Mouse (Mus musculus) midbrain, embryonic 12.5 days (tissue): ENCODE results near the gene Lrrc36. TPM values are rescaled to one million over a fixed set of nuclear protein-coding genes. Genes with fewer than 3 reads are reported as not detected.

Experiments
- ATAC-seq: fragments of 200-750 bp; cut with Nextera tagmentation; 2 replicates; pipeline ENCODE4 v1.8.0; 2017; ENCODE audit warnings: low read depth, moderate TSS enrichment, moderate library complexity; ENCODE audit not compliant: low FRiP score
- H3K27ac ChIP-seq: fragments of 300-500 bp; sonication (generic); replicated peaks from 2 replicates; pipeline ENCODE4 v1.5.1; 2016; ENCODE audit warnings: mild to moderate bottlenecking
- H3K27me3 ChIP-seq: fragments of 300-500 bp; sonication (generic); 2 replicates; pipeline ENCODE4 v1.6.1; 2016; ENCODE audit warnings: mild to moderate bottlenecking
- H3K36me3 ChIP-seq: fragments of 300-500 bp; sonication (generic); 2 replicates; pipeline ENCODE4 v1.6.1; 2016
- H3K4me1 ChIP-seq: fragments of 300-500 bp; sonication (generic); 2 replicates; pipeline ENCODE4 v1.6.1; 2016
- H3K4me2 ChIP-seq: fragments of 300-500 bp; sonication (generic); replicated peaks from 2 replicates; pipeline ENCODE4 v1.6.1; 2016; ENCODE audit warnings: mild to moderate bottlenecking, moderate library complexity
- H3K4me3 ChIP-seq: fragments of 300-500 bp; sonication (generic); 2 replicates; pipeline ENCODE4 v1.5.1; 2016; ENCODE audit warnings: mild to moderate bottlenecking
- H3K9ac ChIP-seq: fragments of 300-500 bp; sonication (generic); replicated peaks from 2 replicates; pipeline ENCODE4 v1.6.1; 2016; ENCODE audit warnings: mild to moderate bottlenecking, moderate library complexity
- H3K9me3 ChIP-seq: fragments of 300-500 bp; sonication (generic); 2 replicates; pipeline ENCODE4 v1.6.1; 2016; ENCODE audit warnings: mild to moderate bottlenecking
- WGBS: fragments of 180-500 bp; shearing (Covaris S2); methylation state at CpG from one replicate; pipeline ENCODE4 v1.1.7; 2016; 5-methylcytosine and 5-hydroxymethylcytosine counted together
- polyA plus RNA-seq: library from polyadenylated mRNA; unstranded; fragments of >200 nt; fragmentation: Nextera tagmentation; extraction: Ambion mirVana; gene quantifications from 2 replicates; pipeline ENCODE4 v1.2.1, GENCODE M21; 2016

Lrrc36 gene
- polyA plus RNA-seq, 1 experiment from 2014 or later, result 3.4 TPM

DNA sequence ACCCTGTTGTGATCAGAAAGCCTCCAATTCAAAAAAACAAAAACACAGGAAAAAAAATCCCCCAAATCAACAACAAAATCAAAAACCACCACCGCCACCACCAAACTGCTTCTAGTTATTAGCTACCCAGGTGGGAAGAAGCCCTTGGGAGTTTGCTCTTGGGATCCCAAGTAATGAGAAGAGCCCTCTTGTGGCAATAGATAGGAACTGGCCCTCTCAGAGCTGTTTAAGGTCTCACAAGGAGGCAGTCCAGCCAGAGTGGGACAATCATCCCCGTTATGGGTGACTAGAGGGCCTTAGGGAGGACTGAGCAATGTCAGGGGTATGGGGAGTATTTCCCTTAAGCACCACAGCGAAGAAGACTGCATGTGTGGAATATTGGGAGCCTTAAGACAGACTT, 15.6 kb upstream of the Lrrc36 start:
- ATAC-seq, result no peak
- H3K27ac ChIP-seq, result no peak overlapping the region
- H3K4me3 ChIP-seq, result no peak overlapping the region
- no peak overlapping the region for H3K4me2 ChIP-seq
- WGBS, result 31% methylated on average over 3 of the region's 3 CpGs
- no peaks in the 10 kb centered on the region for H3K9me3 ChIP-seq
- no peaks in the 10 kb centered on the region for H3K36me3 ChIP-seq
- no peak overlapping the region for H3K9ac ChIP-seq
- H3K4me1 ChIP-seq, result no peaks in the 10 kb centered on the region; the same call in 1 of the 2 replicates
- peaks cover 10% of the 10 kb centered on the region; the same call in 1 of the 2 replicates for H3K27me3 ChIP-seq

DNA sequence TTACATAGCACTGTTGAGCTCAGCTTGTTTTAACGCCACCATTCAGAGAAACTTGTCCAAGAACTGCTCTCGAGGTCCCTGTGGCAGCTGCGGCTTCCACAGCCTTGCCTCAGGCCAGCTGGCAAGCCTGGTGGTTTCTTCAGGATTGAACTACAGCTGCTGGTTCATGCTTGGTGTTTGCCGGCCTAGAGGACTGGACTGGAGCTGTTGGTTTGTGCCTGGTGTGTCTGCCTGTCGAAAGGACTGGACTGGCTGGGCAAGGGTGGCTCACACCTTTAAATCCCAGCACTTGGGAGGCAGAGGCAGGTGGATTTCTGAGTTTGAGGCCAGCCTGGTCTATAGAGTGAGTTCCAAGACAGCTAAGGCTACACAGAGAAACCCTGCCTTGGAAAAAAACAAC, 13.4 kb upstream of the Lrrc36 start:
- 87% methylated on average over 5 of the region's 5 CpGs for WGBS

DNA sequence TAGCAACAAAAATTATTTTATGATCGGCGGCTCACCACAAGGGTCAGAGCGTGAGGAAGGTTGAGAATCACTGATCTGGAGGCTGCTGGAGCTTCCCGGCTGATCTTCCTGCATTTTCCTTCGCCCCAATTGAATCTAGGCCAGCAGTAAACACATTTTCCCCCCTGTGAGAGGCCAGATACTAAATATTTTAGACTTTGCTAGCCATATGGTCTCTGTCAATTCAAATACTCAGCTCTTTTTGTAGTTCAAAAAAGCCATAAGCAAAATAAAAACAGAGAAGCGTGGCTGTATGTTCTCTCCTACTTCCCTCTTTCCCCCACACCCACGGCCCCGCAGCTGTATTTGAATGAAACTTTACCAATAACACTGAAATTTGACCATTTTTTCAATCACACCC, 9.9 kb upstream of the Lrrc36 start:
- no peak overlapping the region for H3K4me3 ChIP-seq
- 92% methylated on average over 8 of the region's 8 CpGs for WGBS
- H3K27me3 ChIP-seq, result 0 out of 2 replicates have a peak, but pooled peaks cover 5% of the 10 kb centered on the region
- no peaks in the 10 kb centered on the region for H3K36me3 ChIP-seq
- no peaks in the 10 kb centered on the region for H3K9me3 ChIP-seq
- ATAC-seq, result no peak
- H3K4me2 ChIP-seq, result no peak overlapping the region
- H3K4me1 ChIP-seq, result no peaks in the 10 kb centered on the region; the same call in 1 of the 2 replicates
- H3K27ac ChIP-seq, result no peak overlapping the region
- no peak overlapping the region for H3K9ac ChIP-seq

More for the DNA sequence above, 13.4 kb upstream of the Lrrc36 start:
- Histone ChIP-seq H3K36me3 (no peaks in the 10 kb centered on the region), H3K4me3 (no peak overlapping the region), H3K4me1 (no peaks in the 10 kb centered on the region; the same call in 1 of the 2 replicates), H3K9me3 (no peaks in the 10 kb centered on the region), H3K27ac (no peak overlapping the region), H3K9ac (no peak overlapping the region), H3K4me2 (no peak overlapping the region), H3K27me3 (peaks cover 10% of the 10 kb centered on the region; the same call in 1 of the 2 replicates)
- no peak for ATAC-seq

DNA sequence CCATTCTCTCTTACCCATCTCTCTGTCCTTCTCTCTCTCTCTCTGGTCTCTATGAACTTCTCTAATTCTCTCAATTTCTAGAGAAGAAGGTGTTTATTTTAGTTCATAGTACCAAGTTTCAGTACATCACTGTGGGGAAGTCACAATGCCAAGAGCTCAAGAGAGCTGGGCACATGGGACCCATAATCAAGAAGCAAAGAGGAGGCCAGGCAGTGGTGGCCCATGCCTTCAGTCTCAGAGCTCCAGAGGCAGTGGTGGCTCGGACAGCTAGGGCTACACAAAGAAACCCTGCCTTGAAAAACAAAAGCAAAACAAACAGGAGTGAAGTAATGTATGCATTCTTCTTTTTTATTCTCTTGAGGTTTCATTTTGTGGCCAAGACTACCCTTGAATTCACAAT, 8.9 kb upstream of the Lrrc36 start:
- ATAC-seq, result no peak
- H3K27ac ChIP-seq, result no peak overlapping the region
- no peaks in the 10 kb centered on the region for H3K9me3 ChIP-seq
- H3K4me3 ChIP-seq, result no peak overlapping the region
- 0 out of 2 replicates have a peak, but pooled peaks cover 5% of the 10 kb centered on the region for H3K27me3 ChIP-seq
- WGBS, result 68% methylated on average over 1 of the region's 1 CpGs
- no peaks in the 10 kb centered on the region for H3K36me3 ChIP-seq
- no peak overlapping the region for H3K4me2 ChIP-seq
- H3K9ac ChIP-seq, result no peak overlapping the region
- H3K4me1 ChIP-seq, result no peaks in the 10 kb centered on the region; the same call in 1 of the 2 replicates

DNA sequence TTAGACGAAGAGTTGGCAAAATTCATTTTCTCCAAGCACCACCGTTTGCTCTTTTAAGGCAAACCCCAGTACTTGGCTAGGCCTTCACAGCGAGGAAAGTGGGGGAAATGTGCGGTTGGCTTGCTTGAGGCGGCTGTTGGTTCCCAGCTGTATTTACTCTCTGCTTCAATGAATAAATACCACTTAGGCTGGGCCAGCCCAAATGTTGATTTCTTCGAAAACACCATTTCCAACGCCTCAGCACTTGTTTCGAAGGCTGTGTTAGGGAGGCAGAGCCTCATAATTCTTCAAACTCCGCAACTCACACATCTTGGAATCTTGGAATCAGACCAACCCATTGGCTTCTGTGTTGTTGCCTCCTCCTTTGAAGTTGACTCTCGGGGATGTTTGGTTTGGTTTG, 7.0 kb upstream of the Lrrc36 start:
- Histone ChIP-seq H3K27me3 (0 out of 2 replicates have a peak, but pooled peaks cover 5% of the 10 kb centered on the region), H3K9me3 (no peaks in the 10 kb centered on the region), H3K36me3 (no peaks in the 10 kb centered on the region), H3K4me3 (no peak overlapping the region), H3K9ac (no peak overlapping the region), H3K27ac (no peak overlapping the region), H3K4me1 (no peaks in the 10 kb centered on the region; the same call in 1 of the 2 replicates), H3K4me2 (no peak overlapping the region)
- WGBS, result 76% methylated on average over 10 of the region's 10 CpGs
- ATAC-seq, result no peak

DNA sequence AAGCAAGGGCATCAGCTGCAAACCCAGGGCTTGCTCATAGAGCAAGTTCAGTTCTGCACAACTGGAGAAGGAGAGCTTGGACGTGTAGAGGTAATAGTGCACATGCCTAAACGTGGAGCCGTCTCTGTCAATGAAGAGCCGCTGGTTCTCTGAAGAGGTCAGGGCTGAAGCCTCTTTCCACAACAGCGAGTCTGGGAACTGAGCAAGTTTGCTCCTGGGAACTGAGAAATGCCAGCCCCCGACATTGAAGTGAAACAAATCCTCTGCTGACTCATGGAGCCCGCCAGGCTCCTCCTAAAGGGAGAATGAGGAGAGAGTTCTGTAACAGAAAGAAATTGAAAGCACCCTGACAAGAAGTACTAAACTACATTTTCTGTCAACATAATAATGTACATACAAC, 5.0 kb upstream of the Lrrc36 start:
- no peak overlapping the region for H3K27ac ChIP-seq
- no peak overlapping the region for H3K9ac ChIP-seq
- H3K4me3 ChIP-seq, result no peak overlapping the region
- H3K9me3 ChIP-seq, result no peaks in the 10 kb centered on the region
- no peak for ATAC-seq
- no peak overlapping the region for H3K4me2 ChIP-seq
- WGBS, result 70% methylated on average over 7 of the region's 7 CpGs
- H3K4me1 ChIP-seq, result peaks cover 2% of the 10 kb centered on the region; the same call in 1 of the 2 replicates
- no peaks in the 10 kb centered on the region for H3K36me3 ChIP-seq
- peaks cover 8% of the 10 kb centered on the region for H3K27me3 ChIP-seq

DNA sequence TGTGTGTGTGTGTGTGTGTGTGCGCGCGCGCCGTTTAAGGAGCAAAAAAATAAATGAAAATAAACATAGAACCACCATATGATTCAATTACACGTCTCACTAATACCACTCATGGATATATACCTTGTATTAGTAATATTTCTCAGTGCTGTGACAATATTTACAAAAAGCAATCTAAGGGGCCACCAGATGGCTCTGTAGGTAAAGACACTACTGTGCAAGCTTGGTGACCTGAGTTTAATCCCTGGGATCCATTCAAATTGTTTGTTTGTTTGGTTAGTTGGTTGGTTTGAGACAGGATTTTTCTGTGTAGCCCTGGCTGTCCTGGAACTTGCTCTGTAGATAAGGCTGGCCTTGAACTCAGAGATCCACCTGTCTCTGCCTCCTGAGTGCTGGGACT, 3.4 kb upstream of the Lrrc36 start:
- ATAC-seq, result no peak
- Histone ChIP-seq H3K36me3 (no peaks in the 10 kb centered on the region), H3K9ac (no peak overlapping the region), H3K4me1 (peaks cover 7% of the 10 kb centered on the region; the same call in 1 of the 2 replicates), H3K27ac (no peak overlapping the region), H3K27me3 (peaks cover 18% of the 10 kb centered on the region), H3K4me2 (no peak overlapping the region), H3K9me3 (no peaks in the 10 kb centered on the region), H3K4me3 (no peak overlapping the region)
- 96% methylated on average over 6 of the region's 6 CpGs for WGBS

DNA sequence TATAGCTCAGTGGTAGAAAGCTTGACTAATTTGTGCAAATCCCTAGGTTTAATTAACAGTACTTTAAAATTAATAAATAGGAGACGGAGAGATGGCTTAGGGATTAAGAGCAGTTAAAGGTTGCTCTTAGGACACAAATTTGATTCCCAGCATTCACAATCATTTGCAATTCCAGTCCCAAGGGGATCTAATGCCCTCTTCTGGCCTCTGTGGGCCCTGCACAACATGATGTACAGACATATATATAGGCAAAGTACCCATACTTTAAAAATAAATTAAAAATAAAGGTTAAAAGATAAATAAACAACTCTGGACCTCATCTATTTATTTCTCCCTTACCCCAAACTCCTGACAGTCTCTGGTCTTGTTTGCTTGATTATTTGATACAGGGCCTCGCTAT, 5.6 kb downstream of the Lrrc36 start:
- H3K27me3 ChIP-seq, result peaks cover 4% of the 10 kb centered on the region
- H3K4me1 ChIP-seq, result no peaks in the 10 kb centered on the region
- H3K9me3 ChIP-seq, result no peaks in the 10 kb centered on the region
- no peaks in the 10 kb centered on the region for H3K36me3 ChIP-seq
- H3K4me2 ChIP-seq, result no peak overlapping the region
- H3K4me3 ChIP-seq, result no peak overlapping the region
- no peak overlapping the region for H3K27ac ChIP-seq
- 71% methylated on average over 2 of the region's 2 CpGs for WGBS
- ATAC-seq, result no peak
- no peak overlapping the region for H3K9ac ChIP-seq

DNA sequence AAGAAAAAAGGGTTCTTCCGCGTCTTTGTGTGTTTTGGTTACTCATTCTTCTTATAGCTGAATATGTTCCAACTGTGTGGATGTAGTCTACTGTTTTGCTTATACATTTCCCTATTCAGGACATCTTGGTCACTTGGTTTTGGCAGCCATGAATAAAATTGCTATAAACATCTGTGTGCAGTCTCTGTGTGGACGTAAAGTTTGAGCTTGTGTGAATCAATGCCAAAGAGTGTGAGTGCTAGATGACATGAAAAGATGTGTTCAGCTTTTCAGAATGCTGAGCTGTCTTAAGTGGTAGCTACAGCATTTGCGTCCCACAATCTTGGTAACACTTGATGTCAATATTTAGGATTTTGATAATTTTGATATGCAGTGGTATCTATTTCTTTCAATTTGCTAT, 6.4 kb downstream of the Lrrc36 start:
- Histone ChIP-seq H3K9me3 (no peaks in the 10 kb centered on the region), H3K9ac (no peak overlapping the region), H3K4me1 (no peaks in the 10 kb centered on the region), H3K4me2 (no peak overlapping the region), H3K36me3 (no peaks in the 10 kb centered on the region), H3K27me3 (no peaks in the 10 kb centered on the region), H3K27ac (no peak overlapping the region), H3K4me3 (no peak overlapping the region)
- 93% methylated on average over 4 of the region's 4 CpGs for WGBS
- ATAC-seq, result no peak

DNA sequence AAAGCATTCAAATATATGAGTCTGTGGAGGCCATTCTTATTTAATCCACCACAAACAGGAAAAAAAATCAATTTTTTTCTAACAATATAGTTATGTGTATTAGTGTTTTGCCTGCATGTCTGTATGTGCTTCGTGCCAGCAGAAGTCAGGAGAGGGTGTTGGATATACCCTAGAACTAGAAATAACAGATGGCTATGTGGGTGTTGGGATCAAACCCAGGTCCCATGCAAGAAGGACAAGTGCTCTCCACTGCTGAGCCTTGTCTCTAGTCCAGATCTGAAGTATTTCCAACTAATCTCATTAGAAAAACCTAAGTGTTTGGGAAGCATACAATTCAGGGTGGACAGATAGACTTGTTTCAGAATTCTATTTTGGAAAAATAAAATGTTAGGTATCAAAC, 8.6 kb downstream of the Lrrc36 start:
- ATAC-seq, result no peak
- H3K9me3 ChIP-seq, result no peaks in the 10 kb centered on the region
- WGBS, result 82% methylated on average over 1 of the region's 1 CpGs

DNA sequence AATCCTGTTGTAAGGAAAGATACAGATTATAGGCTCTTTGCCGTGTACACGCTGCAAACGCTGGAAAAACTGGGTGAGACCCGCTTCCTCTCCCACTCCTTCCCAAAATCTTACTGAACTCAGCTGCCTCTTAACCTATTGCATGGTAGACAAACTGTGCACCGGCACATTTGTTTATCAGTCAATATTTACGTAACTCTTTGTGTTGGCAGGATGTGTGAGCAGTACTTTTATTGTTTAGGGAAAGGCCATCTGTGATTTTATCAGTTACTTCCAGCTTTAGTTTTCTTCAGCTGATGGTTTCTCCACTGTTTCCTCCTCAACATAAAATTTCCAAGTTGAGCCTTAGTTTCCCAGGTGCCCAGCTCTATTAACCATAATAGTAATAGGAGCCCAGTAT, 13.5 kb downstream of the Lrrc36 start:
- Histone ChIP-seq H3K4me1 (peaks cover 4% of the 10 kb centered on the region; the same call in 1 of the 2 replicates), H3K27ac (no peak overlapping the region), H3K4me3 (no peak overlapping the region), H3K27me3 (no peaks in the 10 kb centered on the region), H3K9me3 (no peaks in the 10 kb centered on the region), H3K36me3 (no peaks in the 10 kb centered on the region), H3K4me2 (no peak overlapping the region), H3K9ac (no peak overlapping the region)
- 81% methylated on average over 6 of the region's 6 CpGs for WGBS
- ATAC-seq, result no peak

More for the DNA sequence above, 8.6 kb downstream of the Lrrc36 start:
- H3K4me3 ChIP-seq, result no peak overlapping the region
- H3K4me1 ChIP-seq, result no peaks in the 10 kb centered on the region
- no peak overlapping the region for H3K4me2 ChIP-seq
- H3K9ac ChIP-seq, result no peak overlapping the region
- no peak overlapping the region for H3K27ac ChIP-seq
- no peaks in the 10 kb centered on the region for H3K27me3 ChIP-seq
- H3K36me3 ChIP-seq, result no peaks in the 10 kb centered on the region

DNA sequence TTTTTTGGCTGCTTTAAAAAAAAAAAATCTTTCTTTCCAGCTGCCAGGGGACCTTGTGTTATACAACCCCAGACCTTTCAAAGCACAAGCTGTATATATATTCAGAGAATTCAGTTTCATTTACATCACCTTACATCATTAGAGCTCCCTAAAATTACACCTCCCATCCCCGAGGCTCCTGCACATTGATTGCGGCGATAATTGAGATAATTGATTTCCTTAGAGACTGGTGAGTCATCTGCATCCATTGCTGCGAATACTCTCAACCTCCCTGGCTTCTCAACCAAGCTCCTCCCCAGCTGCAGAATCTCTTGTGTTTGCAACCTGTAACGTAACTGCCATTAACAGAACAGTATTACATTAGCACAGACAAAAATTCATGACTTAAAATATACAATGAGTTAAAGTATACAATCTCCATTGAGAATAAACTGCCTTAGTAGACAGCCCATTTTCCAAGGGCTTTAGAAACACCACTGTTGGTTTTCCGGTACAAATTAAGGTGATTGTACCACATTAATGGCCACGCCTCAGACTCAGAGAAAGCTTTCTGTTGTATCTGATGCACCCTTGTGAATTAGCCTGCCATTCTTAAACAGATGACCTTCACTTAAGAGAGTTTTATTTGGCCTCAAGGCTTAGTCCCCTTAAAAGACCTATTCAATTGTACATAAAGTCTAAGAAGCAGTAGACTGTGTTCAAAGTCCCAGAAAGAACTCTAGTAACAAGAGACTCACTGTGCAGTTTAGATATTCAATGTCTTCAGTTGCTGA, 18.6 kb downstream of the Lrrc36 start:
- no peak overlapping the region for H3K9ac ChIP-seq
- no peak overlapping the region for H3K4me3 ChIP-seq
- no peak for ATAC-seq
- H3K36me3 ChIP-seq, result no peaks in the 10 kb centered on the region
- H3K27ac ChIP-seq, result no peak overlapping the region
- no peak overlapping the region for H3K4me2 ChIP-seq
- 56% methylated on average over 7 of the region's 7 CpGs for WGBS
- peaks cover 20% of the 10 kb centered on the region for H3K4me1 ChIP-seq
- H3K27me3 ChIP-seq, result no peaks in the 10 kb centered on the region
- H3K9me3 ChIP-seq, result no peaks in the 10 kb centered on the region
